In the genomic region with DNA sequence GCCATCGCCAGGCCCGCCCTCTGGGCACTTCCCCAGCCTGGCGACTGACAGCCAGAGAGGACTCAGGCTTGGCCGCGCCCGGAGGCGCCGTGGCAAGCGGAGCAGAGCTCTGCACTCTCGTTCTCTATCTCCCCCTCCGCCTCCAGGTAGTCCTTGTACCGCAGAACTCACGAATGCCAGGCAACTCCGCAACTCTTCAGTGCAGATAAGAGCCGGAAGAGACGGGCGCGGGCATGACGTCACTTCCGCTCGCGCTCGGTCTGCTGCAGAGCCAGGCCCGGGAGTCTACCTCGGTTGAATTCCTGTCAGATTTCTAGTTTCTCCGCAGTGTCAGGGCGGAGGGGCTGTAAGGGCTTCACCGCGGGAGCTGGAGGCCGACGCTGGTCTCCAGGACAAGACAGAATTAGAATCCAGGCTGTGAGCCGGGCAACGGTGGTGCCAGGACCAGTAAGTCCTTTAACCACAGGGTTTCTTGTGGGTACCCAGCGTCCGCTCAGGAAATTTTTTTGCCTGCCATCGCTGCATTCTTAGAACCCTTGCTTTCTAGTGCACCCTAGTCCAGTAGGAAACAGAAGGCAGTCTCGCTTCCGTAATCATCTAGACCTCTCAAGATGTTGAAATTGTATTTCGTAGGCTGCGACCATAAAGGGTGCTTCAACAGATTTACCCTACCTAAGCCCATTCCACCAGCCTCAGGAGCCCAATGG, we compare ENCODE assay signal across 7 mouse cellular contexts. TPM values are rescaled to one million over a fixed set of nuclear protein-coding genes. Genes with fewer than 3 reads are reported as not detected.
DNase-seq lines count a peak whose midpoint lies in the region; ATAC-seq lines count a peak whose summit lies in the region.

A gene (minus strand): TSS at position 220 of the 707 bp plus-strand sequence.

- DNase-seq in adrenal gland, adult (ENCODE audit: inconsistent age in 2 of 2, low spot score in 1 of 2): peak; percentile 89 to 96
- DNase-seq in embryo, embryonic 10.5 days (ENCODE audit: low spot score): peak; percentile 93
- peak; percentile 83 for DNase-seq in gastrocnemius, postnatal 25 days
- DNase-seq in left cerebral cortex, postnatal 25 days (ENCODE audit: low spot score in 2 of 2): peak; percentile 89 to 94
- DNase-seq in midbrain, embryonic 10.5 days (ENCODE audit: low spot score): peak; percentile 90
- peak; percentile 85 for DNase-seq in right cerebral cortex, postnatal 4 days

- H3K27ac ChIP-seq in intestine, embryonic 15.5 days: peak within 1 kb of the TSS; percentile 98
- H3K27ac ChIP-seq in midbrain, embryonic 10.5 days (replicated peaks): peak within 1 kb of the TSS; percentile 94

- peak; percentile 98 for ATAC-seq in intestine, embryonic 15.5 days

- H3K9me3 ChIP-seq in intestine, embryonic 15.5 days: no peaks in the 10 kb centered on the region
- no peaks in the 10 kb centered on the region for H3K9me3 ChIP-seq in midbrain, embryonic 10.5 days (replicated peaks)

- H3K4me1 ChIP-seq in intestine, embryonic 15.5 days (replicated peaks): 0 out of 2 replicates have a peak, but pooled peaks cover 6% of the 10 kb centered on the region
- H3K4me1 ChIP-seq in midbrain, embryonic 10.5 days: peaks cover 22% of the 10 kb centered on the region

- intact Hi-C loops in left cerebral cortex, postnatal 25 days (cut with DNase I): loop anchor here (1.0 to 10.0 kb wide), 3 partner anchors 28 to 152 kb away; a partner anchor contains a TSS

- WGBS in intestine, embryonic 15.5 days: under 1% methylated on average over 40 of the region's 40 CpGs
- WGBS in midbrain, embryonic 10.5 days: 1% methylated on average over 40 of the region's 40 CpGs

- peak within 1 kb of the TSS; percentile 84 for H3K4me3 ChIP-seq in intestine, embryonic 15.5 days (replicated peaks)
- H3K4me3 ChIP-seq in midbrain, embryonic 10.5 days: peak within 1 kb of the TSS; percentile 91

- peak within 1 kb of the TSS; percentile 89 for H3K9ac ChIP-seq in intestine, embryonic 15.5 days

- H3K36me3 ChIP-seq in intestine, embryonic 15.5 days: peaks cover 9% of the 10 kb centered on the region
- peaks cover 61% of the 10 kb centered on the region for H3K36me3 ChIP-seq in midbrain, embryonic 10.5 days

- H3K4me2 ChIP-seq in intestine, embryonic 15.5 days (replicated peaks): peak within 1 kb of the TSS; percentile 77

- H3K27me3 ChIP-seq in intestine, embryonic 15.5 days (replicated peaks): no peaks in the 10 kb centered on the region
- no peaks in the 10 kb centered on the region for H3K27me3 ChIP-seq in midbrain, embryonic 10.5 days (ENCODE audit: low read depth, poor library complexity, severe bottlenecking)

RNA-seq across cellular contexts. Expression of the gene that starts here (rescaled TPM):
- total RNA-seq in gastrocnemius, postnatal 25 days (2021): 1 to 10 TPM; 7.0 to 7.8 TPM
- polyA plus RNA-seq in intestine, embryonic 15.5 days (2015; fragmentation: Nextera tagmentation; extraction: Ambion mirVana): 15.1 and 15.7 TPM in 2 replicates
- 10 to 100 TPM; 26.8 to 27.6 TPM for total RNA-seq in left cerebral cortex, postnatal 25 days (2021)
- 27.3 and 31.3 TPM in 2 replicates for polyA plus RNA-seq in midbrain, embryonic 10.5 days (2016; fragmentation: Nextera tagmentation; extraction: Ambion mirVana)

Comparison
In these comparisons a context has a peak if more than half of its experiments do, and no peak if none do; other contexts are left out.
1. Peak in every context shown above with its lines: DNase-seq, ATAC-seq, H3K4me3 ChIP-seq and H3K27ac ChIP-seq.